Mouse (Mus musculus) E14TG2a.4 (cell line): ENCODE measurements around the gene Filip1l.

Experiments
- CTCF ChIP-seq: conservative IDR thresholded peaks from 2 replicates; pipeline ENCODE4 v1.5.1; 2014; ENCODE audit warnings: low read length
- NANOG ChIP-seq: IDR thresholded peaks from 2 replicates; pipeline ENCODE4 v1.6.1; 2014; ENCODE audit warnings: borderline replicate concordance, low read length, mixed read lengths

DNA sequence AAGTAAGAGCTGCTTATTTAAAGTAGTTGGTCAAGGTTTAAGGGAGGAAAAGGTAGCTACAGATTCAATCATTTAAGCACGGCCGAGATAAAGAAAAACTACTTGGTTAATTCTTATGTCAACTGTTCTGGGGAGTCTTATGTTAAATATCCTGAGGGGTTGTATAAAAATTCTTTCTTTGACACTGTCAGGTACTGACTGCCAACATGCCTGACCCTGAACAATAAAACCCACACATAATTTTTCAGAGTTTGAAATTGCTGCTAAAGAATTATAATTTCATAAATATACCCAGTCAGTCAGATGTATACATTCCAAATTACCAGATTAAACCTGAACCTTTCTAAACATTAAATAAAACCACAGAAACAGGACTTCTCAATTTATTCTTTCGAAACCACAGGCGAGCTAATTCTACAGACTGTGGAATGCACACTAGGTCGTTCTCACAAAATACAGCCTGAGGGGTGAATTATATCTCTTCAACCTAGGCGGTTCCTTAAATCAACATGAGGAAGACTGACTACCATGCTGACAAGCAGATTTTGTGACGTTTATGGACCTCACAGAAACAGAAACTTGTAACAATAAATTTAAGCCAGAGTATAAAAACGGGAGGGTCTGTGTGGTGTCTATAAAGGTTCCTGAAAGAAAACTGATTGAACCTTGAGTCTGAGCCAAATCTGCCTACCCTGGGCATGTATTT lies 30.5 kb downstream of the Filip1l start:
- TF ChIP-seq CTCF, result no peak
- no peak for TF ChIP-seq NANOG
